Mouse (Mus musculus): ENCODE data around the gene Prcc.

GRCm38 (mm10) chr3:87818226-87818625 is 67.2 kb downstream of the Prcc start:
- TF ChIP-seq CTCF (IDR thresholded peaks at IDR 0.05; ENCODE audit: borderline replicate concordance, insufficient read depth, low read length): no peak
- no peak for TF ChIP-seq POLR2A (IDR thresholded peaks at IDR 0.05; ENCODE audit: low read depth, low read length)

Data from embryonic fibroblast, embryonic 13.5 days (primary cell).